Mouse (Mus musculus) midbrain, postnatal 0 days (tissue): ENCODE results near the gene Gm20388. TPM values are rescaled to one million over a fixed set of nuclear protein-coding genes. Genes with fewer than 3 reads are reported as not detected.

ENCODE experiments used
- ATAC-seq: fragments of 200-750 bp; cut with Nextera tagmentation; 2 replicates; pipeline ENCODE4 v1.8.0; 2017; ENCODE audit warnings: moderate number of reproducible peaks, mild to moderate bottlenecking, moderate TSS enrichment, moderate library complexity; ENCODE audit not compliant: low FRiP score
- DNase-seq: peaks from one replicate; pipeline ENCODE4 v3.0.0-alpha.2; 2015; ENCODE audit warnings: low spot score
- H3K27ac ChIP-seq: fragments of 300-500 bp; sonication (generic); 2 replicates; pipeline ENCODE4 v1.5.1; 2014; ENCODE audit warnings: low read depth, mild to moderate bottlenecking, low read length, mixed read lengths
- H3K27me3 ChIP-seq: fragments of 300-500 bp; sonication (generic); 2 replicates; pipeline ENCODE4 v1.6.1; 2014; ENCODE audit warnings: low read length, control low read depth, mixed read lengths; ENCODE audit not compliant: insufficient read depth
- H3K36me3 ChIP-seq: fragments of 300-500 bp; sonication (generic); 2 replicates; pipeline ENCODE4 v1.6.1; 2014; ENCODE audit warnings: low read length, control low read depth, mixed read lengths; ENCODE audit not compliant: insufficient read depth
- H3K4me1 ChIP-seq: fragments of 300-500 bp; sonication (generic); 2 replicates; pipeline ENCODE4 v1.6.1; 2014; ENCODE audit warnings: mild to moderate bottlenecking, control low read depth, antibody characterized with exemption, low read length, mixed read lengths; ENCODE audit not compliant: insufficient read depth
- H3K4me2 ChIP-seq: fragments of 300-500 bp; sonication (generic); 2 replicates; pipeline ENCODE4 v1.6.1; 2014; ENCODE audit warnings: low read depth, mild to moderate bottlenecking, low read length, mixed read lengths; ENCODE audit not compliant: poor library complexity, severe bottlenecking
- H3K4me3 ChIP-seq: fragments of 300-500 bp; sonication (generic); 2 replicates; pipeline ENCODE4 v1.5.1; 2014; ENCODE audit warnings: low read depth, mild to moderate bottlenecking, low read length, moderate library complexity
- H3K9ac ChIP-seq: fragments of 300-500 bp; sonication (generic); replicated peaks from 2 replicates; pipeline ENCODE4 v1.6.1; 2014; ENCODE audit warnings: mild to moderate bottlenecking, low read length, moderate library complexity, mixed read lengths; ENCODE audit not compliant: poor library complexity, severe bottlenecking
- H3K9me3 ChIP-seq: fragments of 300-500 bp; sonication (generic); 2 replicates; pipeline ENCODE4 v1.6.1; 2016; ENCODE audit warnings: low read length, control low read depth
- CTCF ChIP-seq: IDR thresholded peaks from 2 replicates; pipeline ENCODE4 v1.5.1; 2016; ENCODE audit warnings: antibody characterized with exemption, mild to moderate bottlenecking
- WGBS: fragments of 180-500 bp; shearing (Covaris S2); extraction: QIAGEN DNeasy Blood & Tissue Kit; methylation state at CpG from one replicate; pipeline ENCODE4 v1.1.7; 2014; 5-methylcytosine and 5-hydroxymethylcytosine counted together
- polyA plus RNA-seq: library from polyadenylated mRNA; unstranded; fragments of >200 nt; fragmentation: Nextera tagmentation; extraction: Ambion mirVana; gene quantifications from 2 replicates; pipeline ENCODE4 v1.2.1, GENCODE M21; 2015
- total RNA-seq: library from RNA; depleted of rRNA; stranded (reverse); fragments of >200 nt; gene quantifications from 2 replicates; pipeline ENCODE4 v1.2.3, GENCODE M21; 2014

Gene Gm20388
- total and polyA plus RNA-seq, 2 experiments from 2014 or later, result 74.2 TPM; not detected in 1

DNA sequence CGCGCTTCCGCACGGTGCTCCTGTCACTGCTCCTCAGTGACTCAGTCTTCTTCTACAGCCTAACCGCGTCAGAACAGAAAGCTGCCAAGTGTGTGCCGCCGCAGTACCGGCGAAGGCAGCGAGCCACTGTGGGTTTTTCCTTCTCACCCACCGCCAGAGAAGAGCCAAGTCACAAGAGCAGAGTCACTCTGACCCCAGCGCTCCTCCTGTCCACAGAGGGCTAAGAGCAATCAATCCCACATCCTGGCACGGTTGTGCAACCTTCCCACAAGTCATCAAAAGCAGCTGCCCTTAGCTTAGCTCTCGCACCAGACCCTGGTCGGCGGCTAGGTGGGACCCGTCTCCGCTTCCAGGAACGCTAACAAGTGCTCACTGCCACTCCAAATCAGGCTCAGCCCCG, 1659.7 kb downstream of the Gm20388 start:
- no peaks in the 10 kb centered on the region for H3K4me1 ChIP-seq
- WGBS, result 87% methylated on average over 21 of the region's 21 CpGs

DNA sequence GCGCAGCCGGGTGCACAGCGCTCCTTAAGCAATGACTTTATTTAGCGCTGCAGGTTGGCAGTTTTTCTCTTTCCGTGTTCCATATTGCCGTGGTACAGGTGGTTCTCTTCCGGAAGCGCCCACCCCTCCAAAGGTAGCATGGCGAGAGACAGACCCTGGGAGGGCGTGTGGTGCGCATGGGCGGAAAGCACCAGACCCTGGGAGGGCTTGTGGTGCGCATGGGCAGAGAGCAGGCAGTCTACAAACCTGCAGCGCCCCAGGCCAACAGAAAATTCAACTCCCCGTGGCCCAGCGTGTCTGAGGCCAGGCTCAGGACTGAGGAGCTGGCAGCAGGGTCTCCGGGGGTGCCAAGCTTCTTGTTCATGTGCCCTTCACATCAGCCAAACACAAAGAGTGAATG, 1660.2 kb downstream of the Gm20388 start:
- no peak for TF ChIP-seq CTCF
- Histone ChIP-seq H3K36me3 (no peaks in the 10 kb centered on the region), H3K4me1 (no peaks in the 10 kb centered on the region), H3K4me2 (no peak overlapping the region), H3K27me3 (no peaks in the 10 kb centered on the region), H3K4me3 (no peak overlapping the region), H3K9ac (no peak overlapping the region), H3K9me3 (no peaks in the 10 kb centered on the region), H3K27ac (no peak overlapping the region)
- WGBS, result 84% methylated on average over 17 of the region's 17 CpGs
- ATAC-seq (no peak), DNase-seq (no peak)

More for the DNA sequence above, 1659.7 kb downstream of the Gm20388 start:
- DNase-seq, result no peak
- no peaks in the 10 kb centered on the region for H3K9me3 ChIP-seq
- ATAC-seq, result no peak
- H3K27ac ChIP-seq, result no peak overlapping the region
- no peaks in the 10 kb centered on the region for H3K27me3 ChIP-seq
- no peak for TF ChIP-seq CTCF
- H3K4me3 ChIP-seq, result no peak overlapping the region
- H3K9ac ChIP-seq, result no peak overlapping the region
- no peak overlapping the region for H3K4me2 ChIP-seq
- H3K36me3 ChIP-seq, result peaks cover 4% of the 10 kb centered on the region; the same call in 1 of the 2 replicates

DNA sequence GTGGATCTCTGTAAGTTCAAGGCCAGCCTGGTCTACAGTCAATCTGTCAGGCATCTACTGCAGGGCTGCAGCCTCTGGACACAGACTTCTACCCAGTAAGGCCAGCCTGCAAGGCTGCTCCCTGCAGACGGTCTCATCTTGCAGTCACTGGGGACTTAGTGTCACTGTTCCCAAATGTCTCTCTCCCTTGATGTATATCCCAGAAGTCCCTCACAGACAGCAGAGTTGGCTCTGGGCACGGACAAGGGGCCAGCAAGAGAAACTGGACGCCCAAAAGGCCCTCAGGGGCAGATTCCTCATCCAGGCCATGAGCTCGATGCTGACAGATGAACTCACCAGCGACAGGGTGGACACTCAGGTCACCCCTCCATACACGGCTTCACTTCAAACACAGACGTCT, 1661.5 kb downstream of the Gm20388 start:
- Histone ChIP-seq H3K4me2 (no peak overlapping the region), H3K36me3 (no peaks in the 10 kb centered on the region), H3K9me3 (no peaks in the 10 kb centered on the region), H3K9ac (no peak overlapping the region), H3K27me3 (no peaks in the 10 kb centered on the region), H3K4me1 (peaks cover 5% of the 10 kb centered on the region; the same call in 1 of the 2 replicates), H3K4me3 (no peak overlapping the region), H3K27ac (no peak overlapping the region)
- DNase-seq (no peak), ATAC-seq (no peak)
- WGBS, result 88% methylated on average over 7 of the region's 7 CpGs
- no peak for TF ChIP-seq CTCF

DNA sequence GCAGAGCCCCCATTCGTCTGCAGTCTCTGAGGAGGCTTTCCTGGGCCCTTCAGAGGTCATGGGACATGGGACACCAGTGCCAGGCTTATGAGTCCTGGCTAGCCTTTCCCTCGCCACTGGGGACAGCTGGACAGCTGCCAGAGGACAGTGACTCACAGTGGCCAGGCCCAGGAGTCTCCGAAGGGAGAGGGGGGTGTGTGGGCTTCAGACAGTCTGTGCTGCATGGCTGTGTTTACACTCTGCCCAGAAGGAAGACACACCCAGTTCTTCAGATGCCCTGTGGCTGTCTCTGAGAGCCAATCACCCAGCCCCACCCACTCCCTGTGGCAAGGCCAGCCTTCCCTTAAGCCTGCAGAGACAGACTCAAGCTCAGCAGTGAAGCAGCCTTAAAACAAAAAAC, 1662.6 kb downstream of the Gm20388 start:
- H3K9ac ChIP-seq, result no peak overlapping the region
- no peak for ATAC-seq
- H3K4me3 ChIP-seq, result no peak overlapping the region
- H3K36me3 ChIP-seq, result no peaks in the 10 kb centered on the region
- no peak for TF ChIP-seq CTCF
- peaks cover 6% of the 10 kb centered on the region; the same call in 1 of the 2 replicates for H3K4me1 ChIP-seq
- no peaks in the 10 kb centered on the region for H3K9me3 ChIP-seq
- no peak overlapping the region for H3K27ac ChIP-seq
- H3K27me3 ChIP-seq, result no peaks in the 10 kb centered on the region
- DNase-seq, result no peak
- no peak overlapping the region for H3K4me2 ChIP-seq
- WGBS, result 53% methylated on average over 3 of the region's 3 CpGs

DNA sequence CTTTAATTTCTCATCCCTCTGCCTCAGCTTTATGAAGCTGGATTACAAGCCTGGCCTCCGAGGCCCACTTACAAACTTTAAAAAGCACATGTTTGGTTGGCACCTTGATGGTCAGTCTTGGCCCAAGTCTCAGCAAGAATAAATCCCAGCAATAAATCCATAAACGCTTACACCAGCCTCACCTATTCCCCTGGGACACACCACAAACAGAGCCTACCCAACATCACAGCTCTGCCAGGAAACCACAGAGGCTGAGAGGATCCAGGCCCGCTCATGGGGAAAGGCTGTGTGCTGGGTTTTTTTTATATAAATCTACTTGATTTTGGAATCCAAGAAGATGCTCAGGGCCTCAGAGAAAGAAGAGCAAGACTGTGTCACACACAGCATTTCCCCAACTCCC, 1665.0 kb downstream of the Gm20388 start:
- Histone ChIP-seq H3K27ac (no peak overlapping the region), H3K4me1 (peaks cover 6% of the 10 kb centered on the region; the same call in 1 of the 2 replicates), H3K9ac (no peak overlapping the region), H3K4me3 (no peak overlapping the region), H3K36me3 (no peaks in the 10 kb centered on the region), H3K4me2 (no peak overlapping the region), H3K27me3 (no peaks in the 10 kb centered on the region), H3K9me3 (no peaks in the 10 kb centered on the region)
- 83% methylated on average over 3 of the region's 3 CpGs for WGBS
- ATAC-seq (no peak), DNase-seq (no peak)
- no peak for TF ChIP-seq CTCF

DNA sequence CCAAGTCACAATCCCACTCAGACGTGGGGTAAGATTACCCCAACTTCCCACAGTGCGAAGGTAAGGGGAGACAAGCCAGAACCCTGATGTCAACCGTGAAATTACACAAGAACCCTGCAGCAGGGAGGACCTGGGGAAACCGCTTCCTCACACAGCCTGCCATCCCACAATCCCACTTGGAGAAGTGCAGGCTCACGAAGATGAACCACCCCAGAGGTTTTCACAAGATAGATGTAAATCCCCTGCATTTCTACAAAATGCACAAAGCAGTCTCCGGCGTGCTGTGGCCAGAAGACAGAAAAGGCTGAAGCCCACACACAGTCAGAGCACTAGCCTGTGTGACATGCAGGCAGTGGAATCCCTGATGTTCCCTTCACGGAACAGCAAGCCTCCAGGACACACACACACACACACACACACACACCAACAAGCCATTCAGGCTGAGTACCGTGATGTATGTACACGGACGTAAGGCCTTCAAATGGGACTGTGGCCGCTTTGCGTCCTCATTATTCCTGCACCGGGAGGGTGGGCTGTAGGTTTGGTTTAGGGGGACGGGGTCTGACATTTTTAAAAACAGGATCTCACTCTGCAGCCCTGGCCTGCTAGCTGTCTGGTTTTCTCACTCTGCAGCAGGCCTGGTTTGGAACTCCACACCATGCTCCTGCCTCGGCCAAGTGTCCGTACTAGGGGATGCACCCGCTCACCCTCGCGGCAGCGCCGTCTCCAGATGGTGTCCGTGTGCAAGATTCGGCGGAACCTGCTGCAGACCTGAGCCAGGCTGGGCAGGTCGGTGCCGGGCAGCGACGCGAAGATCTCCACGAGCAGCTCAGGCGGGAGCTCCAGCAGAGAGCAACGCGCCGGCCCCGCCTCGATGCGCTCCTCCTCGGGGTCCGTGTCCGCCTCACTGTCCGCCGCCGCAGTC, 1667.4 kb downstream of the Gm20388 start:
- H3K27ac ChIP-seq, result peak overlapping the region; percentile 73
- ATAC-seq (peak; percentile 59), DNase-seq (peak; percentile 36)
- no peak for TF ChIP-seq CTCF
- H3K4me3 ChIP-seq, result peak overlapping the region; percentile 95
- peak overlapping the region; percentile 86 for H3K9ac ChIP-seq
- H3K4me1 ChIP-seq, result peaks cover 6% of the 10 kb centered on the region; the same call in 1 of the 2 replicates
- WGBS, result under 1% methylated on average over 44 of the region's 44 CpGs
- no peaks in the 10 kb centered on the region for H3K36me3 ChIP-seq
- no peaks in the 10 kb centered on the region for H3K27me3 ChIP-seq
- no peaks in the 10 kb centered on the region for H3K9me3 ChIP-seq
- H3K4me2 ChIP-seq, result peak overlapping the region; percentile 82
